Mouse (Mus musculus) limb, embryonic 13.5 days (tissue): ENCODE data around the gene Mfsd4b4. TPM values are rescaled to one million over a fixed set of nuclear protein-coding genes. Genes with fewer than 3 reads are reported as not detected.
"Not testable (repeated sequence)": the region's sequence is repeated elsewhere in the genome, so short reads cannot be mapped to it uniquely, and the experiment has no call there.

Source experiments
- ATAC-seq: fragments of 200-750 bp; cut with Nextera tagmentation; 2 replicates; pipeline ENCODE4 v1.8.0; 2017; ENCODE audit warnings: low read depth, moderate number of reproducible peaks, moderate TSS enrichment; ENCODE audit not compliant: low FRiP score
- H3K27ac ChIP-seq: fragments of 300-500 bp; sonication (generic); 2 replicates; pipeline ENCODE4 v1.5.1; 2015; ENCODE audit warnings: inconsistent platforms, mild to moderate bottlenecking, moderate library complexity
- H3K27me3 ChIP-seq: fragments of 300-500 bp; sonication (generic); 2 replicates; pipeline ENCODE4 v1.6.1; 2015; ENCODE audit warnings: mild to moderate bottlenecking, inconsistent platforms
- H3K36me3 ChIP-seq: fragments of 300-500 bp; sonication (generic); 2 replicates; pipeline ENCODE4 v1.6.1; 2015; ENCODE audit warnings: inconsistent platforms, mild to moderate bottlenecking, moderate library complexity
- H3K4me1 ChIP-seq: fragments of 300-500 bp; sonication (generic); 2 replicates; pipeline ENCODE4 v1.6.1; 2015; ENCODE audit warnings: inconsistent platforms
- H3K4me2 ChIP-seq: fragments of 300-500 bp; sonication (generic); replicated peaks from 2 replicates; pipeline ENCODE4 v1.6.1; 2015; ENCODE audit warnings: inconsistent platforms, mild to moderate bottlenecking, moderate library complexity
- H3K4me3 ChIP-seq: fragments of 300-500 bp; sonication (generic); 2 replicates; pipeline ENCODE4 v1.5.1; 2015; ENCODE audit warnings: moderate library complexity, mild to moderate bottlenecking, inconsistent platforms
- H3K9ac ChIP-seq: fragments of 300-500 bp; sonication (generic); 2 replicates; pipeline ENCODE4 v1.6.1; 2015; ENCODE audit warnings: mild to moderate bottlenecking, inconsistent platforms
- H3K9me3 ChIP-seq: fragments of 300-500 bp; sonication (generic); 2 replicates; pipeline ENCODE4 v1.6.1; 2016; ENCODE audit warnings: inconsistent platforms
- WGBS: fragments of 180-500 bp; shearing (Covaris S2); methylation state at CpG from one replicate; pipeline ENCODE4 v1.1.7; 2015; 5-methylcytosine and 5-hydroxymethylcytosine counted together
- polyA plus RNA-seq: library from polyadenylated mRNA; unstranded; fragments of >200 nt; fragmentation: Nextera tagmentation; extraction: Ambion mirVana; gene quantifications from 2 replicates; pipeline ENCODE4 v1.2.1, GENCODE M21; 2015

Gene Mfsd4b4
- polyA plus RNA-seq: 5.4 and 5.8 TPM in 2 replicates

- Histone ChIP-seq H3K36me3 (no peaks in the 10 kb centered on the region), H3K4me1 (peaks cover 7% of the 10 kb centered on the region; the same call in 1 of the 2 replicates), H3K27me3 (no peaks in the 10 kb centered on the region), H3K9ac (peak within 1 kb of the TSS; percentile 88), H3K4me3 (peak within 1 kb of the TSS; percentile 72), H3K27ac (peak within 1 kb of the TSS; percentile 81), H3K9me3 (no peaks in the 10 kb centered on the region), H3K4me2 (peak within 1 kb of the TSS; percentile 86)
- under 1% methylated on average over 41 of the region's 41 CpGs for WGBS
- ATAC-seq: peak; percentile 96
These were observed at the start of gene Mfsd4b4 for GRCm38 (mm10) chr10:39898874-39899371. Mfsd4b4 (minus strand) TSS chr10:39899238.

- H3K4me1 ChIP-seq, H3K27ac ChIP-seq, H3K9me3 ChIP-seq, H3K9ac ChIP-seq, ATAC-seq, H3K36me3 ChIP-seq, H3K27me3 ChIP-seq, H3K4me3 ChIP-seq, H3K4me2 ChIP-seq: not testable (repeated sequence)
- 74% methylated on average over 3 of the region's 3 CpGs for WGBS
These were observed 48.2 kb upstream of the Mfsd4b4 start for GRCm38 (mm10) chr10:39947195-39947594.

GRCm38 (mm10) chr10:39936553-39936952 lies 37.5 kb upstream of the Mfsd4b4 start:
- H3K4me2 ChIP-seq: no peak overlapping the region
- H3K27me3 ChIP-seq: no peaks in the 10 kb centered on the region
- no peak overlapping the region for H3K9ac ChIP-seq
- H3K36me3 ChIP-seq: no peaks in the 10 kb centered on the region
- H3K9me3 ChIP-seq: no peaks in the 10 kb centered on the region
- no peak overlapping the region for H3K4me3 ChIP-seq
- no peak overlapping the region for H3K27ac ChIP-seq
- ATAC-seq: no peak
- H3K4me1 ChIP-seq: no peaks in the 10 kb centered on the region
- 76% methylated on average over 7 of the region's 7 CpGs for WGBS

GRCm38 (mm10) chr10:39926616-39927139 lies 27.6 kb upstream of the Mfsd4b4 start, which contains the start of gene Mfsd4b2:
Mfsd4b2 (minus strand) TSS chr10:39926923.
- under 1% methylated on average over 40 of the region's 41 CpGs for WGBS
- ATAC-seq: peak; percentile 54
- H3K36me3 ChIP-seq: no peaks in the 10 kb centered on the region
- peaks cover 21% of the 10 kb centered on the region for H3K27me3 ChIP-seq
- H3K9ac ChIP-seq: peak within 1 kb of the TSS; percentile 67
- H3K9me3 ChIP-seq: no peaks in the 10 kb centered on the region
- peak within 1 kb of the TSS; percentile 50 for H3K4me3 ChIP-seq
- peaks cover 6% of the 10 kb centered on the region; the same call in 1 of the 2 replicates for H3K4me1 ChIP-seq
- H3K27ac ChIP-seq: no peak within 1 kb of the TSS
- H3K4me2 ChIP-seq: peak within 1 kb of the TSS; percentile 85

GRCm38 (mm10) chr10:39924556-39924955 lies 25.5 kb upstream of the Mfsd4b4 start:
- H3K27me3 ChIP-seq: peaks cover 21% of the 10 kb centered on the region
- WGBS: 65% methylated on average over 8 of the region's 8 CpGs
- H3K9me3 ChIP-seq, H3K4me1 ChIP-seq, H3K27ac ChIP-seq, H3K9ac ChIP-seq, ATAC-seq, H3K36me3 ChIP-seq, H3K4me2 ChIP-seq, H3K4me3 ChIP-seq: not testable (repeated sequence)

- Histone ChIP-seq H3K9me3 (no peaks in the 10 kb centered on the region), H3K4me2 (no peak overlapping the region), H3K4me3 (no peak overlapping the region), H3K9ac (no peak overlapping the region), H3K27me3 (no peaks in the 10 kb centered on the region), H3K27ac (no peak overlapping the region), H3K36me3 (no peaks in the 10 kb centered on the region), H3K4me1 (no peaks in the 10 kb centered on the region)
- no peak for ATAC-seq
These were observed 13.6 kb upstream of the Mfsd4b4 start for GRCm38 (mm10) chr10:39912616-39913015.

- Histone ChIP-seq H3K9me3 (no peaks in the 10 kb centered on the region), H3K27me3 (no peaks in the 10 kb centered on the region), H3K4me1 (no peaks in the 10 kb centered on the region), H3K27ac (no peak overlapping the region), H3K9ac (no peak overlapping the region), H3K36me3 (no peaks in the 10 kb centered on the region), H3K4me3 (no peak overlapping the region), H3K4me2 (no peak overlapping the region)
- no peak for ATAC-seq
- 74% methylated on average over 13 of the region's 13 CpGs for WGBS
These were observed 9.9 kb upstream of the Mfsd4b4 start for GRCm38 (mm10) chr10:39908768-39909441.

- WGBS: 70% methylated on average over 10 of the region's 10 CpGs
- no peak overlapping the region for H3K9ac ChIP-seq
- no peaks in the 10 kb centered on the region for H3K36me3 ChIP-seq
- no peaks in the 10 kb centered on the region for H3K27me3 ChIP-seq
- no peak overlapping the region for H3K4me2 ChIP-seq
- no peak for ATAC-seq
- H3K27ac ChIP-seq: no peak overlapping the region
- no peak overlapping the region for H3K4me3 ChIP-seq
- H3K4me1 ChIP-seq: no peaks in the 10 kb centered on the region
- no peaks in the 10 kb centered on the region for H3K9me3 ChIP-seq
These were observed 8.0 kb upstream of the Mfsd4b4 start for GRCm38 (mm10) chr10:39906799-39907658.

- H3K36me3 ChIP-seq: no peaks in the 10 kb centered on the region
- H3K27me3 ChIP-seq: no peaks in the 10 kb centered on the region
- no peak for ATAC-seq
- no peak overlapping the region for H3K4me3 ChIP-seq
- no peaks in the 10 kb centered on the region for H3K9me3 ChIP-seq
- H3K27ac ChIP-seq: no peak overlapping the region
- H3K4me2 ChIP-seq: no peak overlapping the region
- no peaks in the 10 kb centered on the region for H3K4me1 ChIP-seq
- no peak overlapping the region for H3K9ac ChIP-seq
- 70% methylated on average over 3 of the region's 3 CpGs for WGBS
These were observed 5.2 kb upstream of the Mfsd4b4 start for GRCm38 (mm10) chr10:39904191-39904590.

GRCm38 (mm10) chr10:39896503-39896902 lies 2.5 kb downstream of the Mfsd4b4 start:
- Histone ChIP-seq H3K27me3 (no peaks in the 10 kb centered on the region), H3K36me3 (peaks cover 12% of the 10 kb centered on the region), H3K9me3 (no peaks in the 10 kb centered on the region), H3K9ac (no peak overlapping the region), H3K4me1 (peaks cover 7% of the 10 kb centered on the region; the same call in 1 of the 2 replicates), H3K4me2 (no peak overlapping the region), H3K27ac (no peak overlapping the region), H3K4me3 (no peak overlapping the region)
- 86% methylated on average over 5 of the region's 5 CpGs for WGBS
- no peak for ATAC-seq

- peaks cover 7% of the 10 kb centered on the region; the same call in 1 of the 2 replicates for H3K4me1 ChIP-seq
- H3K27me3 ChIP-seq: no peaks in the 10 kb centered on the region
- H3K4me2 ChIP-seq: no peak overlapping the region
- no peak overlapping the region for H3K27ac ChIP-seq
- 72% methylated on average over 11 of the region's 11 CpGs for WGBS
- no peak for ATAC-seq
- no peaks in the 10 kb centered on the region for H3K9me3 ChIP-seq
- peaks cover 18% of the 10 kb centered on the region for H3K36me3 ChIP-seq
- no peak overlapping the region for H3K4me3 ChIP-seq
- no peak overlapping the region for H3K9ac ChIP-seq
These were observed 5.0 kb downstream of the Mfsd4b4 start for GRCm38 (mm10) chr10:39893702-39894697.
